Mouse (Mus musculus): ENCODE results near the gene Myo3b.
"Not testable (repeated sequence)": the region's sequence is repeated elsewhere in the genome, so short reads cannot be mapped to it uniquely, and the experiment has no call there.

The Myo3b gene

GRCm38 (mm10) chr2:70038752-70039151 is at the start of gene Myo3b:
Myo3b (plus strand) TSS chr2:70039126.
- in situ Hi-C loops (cut with MboI, MseI) = loop anchor here (10.0 kb wide), 1 partner anchor 66 kb away; no protein-coding TSS in a partner anchor

GRCm38 (mm10) chr2:69989224-69989623 is 49.7 kb upstream of the Myo3b start:
- in situ Hi-C loops (cut with MboI, MseI) = no loop called here

- in situ Hi-C loops (cut with MboI, MseI) = no loop called here
Observed at GRCm38 (mm10) chr2:69990647-69991046, 48.3 kb upstream of the Myo3b start.

GRCm38 (mm10) chr2:69994082-69994736 is 44.7 kb upstream of the Myo3b start:
- in situ Hi-C loops (cut with MboI, MseI) = not testable (repeated sequence)

GRCm38 (mm10) chr2:69994779-69995178 is 44.1 kb upstream of the Myo3b start:
- in situ Hi-C loops (cut with MboI, MseI) = no loop called here

GRCm38 (mm10) chr2:69999097-69999770 is 39.7 kb upstream of the Myo3b start:
- in situ Hi-C loops (cut with MboI, MseI) = no loop called here

- in situ Hi-C loops (cut with MboI, MseI) = loop anchor here (5.0 kb wide), 1 partner anchor 87 kb away; no protein-coding TSS in a partner anchor
Observed at GRCm38 (mm10) chr2:70000316-70000715, 38.6 kb upstream of the Myo3b start.

GRCm38 (mm10) chr2:70006492-70006891 is 32.4 kb upstream of the Myo3b start:
- in situ Hi-C loops (cut with MboI, MseI) = no loop called here

GRCm38 (mm10) chr2:70012941-70013340 is 26.0 kb upstream of the Myo3b start:
- in situ Hi-C loops (cut with MboI, MseI) = no loop called here

- in situ Hi-C loops (cut with MboI, MseI) = no loop called here
Observed at GRCm38 (mm10) chr2:70018236-70018635, 20.7 kb upstream of the Myo3b start.

- in situ Hi-C loops (cut with MboI, MseI) = no loop called here
Observed at GRCm38 (mm10) chr2:70024454-70024853, 14.5 kb upstream of the Myo3b start.

GRCm38 (mm10) chr2:70025711-70026110 is 13.2 kb upstream of the Myo3b start:
- in situ Hi-C loops (cut with MboI, MseI) = no loop called here

GRCm38 (mm10) chr2:70031472-70031871 is 7.5 kb upstream of the Myo3b start:
- in situ Hi-C loops (cut with MboI, MseI) = loop anchor here (10.0 kb wide), 1 partner anchor 73 kb away; no protein-coding TSS in a partner anchor

- in situ Hi-C loops (cut with MboI, MseI) = loop anchor here (10.0 kb wide), 1 partner anchor 70 kb away; no protein-coding TSS in a partner anchor
Observed at GRCm38 (mm10) chr2:70034895-70035294, 4.0 kb upstream of the Myo3b start.

- in situ Hi-C loops (cut with MboI, MseI) = loop anchor here (10.0 kb wide), 1 partner anchor 69 kb away; no protein-coding TSS in a partner anchor
Observed at GRCm38 (mm10) chr2:70035358-70035757, 3.6 kb upstream of the Myo3b start.

GRCm38 (mm10) chr2:70037221-70037620 is 1.7 kb upstream of the Myo3b start:
- in situ Hi-C loops (cut with MboI, MseI) = loop anchor here (10.0 kb wide), 1 partner anchor 68 kb away; no protein-coding TSS in a partner anchor

GRCm38 (mm10) chr2:70044466-70044865 is 5.5 kb downstream of the Myo3b start:
- in situ Hi-C loops (cut with MboI, MseI) = loop anchor here (10.0 kb wide), 1 partner anchor 180 kb away; no protein-coding TSS in a partner anchor

GRCm38 (mm10) chr2:70047868-70048267 is 8.9 kb downstream of the Myo3b start:
- in situ Hi-C loops (cut with MboI, MseI) = loop anchor here (10.0 kb wide), 1 partner anchor 177 kb away; no protein-coding TSS in a partner anchor

GRCm38 (mm10) chr2:70053803-70054202 is 14.9 kb downstream of the Myo3b start:
- in situ Hi-C loops (cut with MboI, MseI) = no loop called here

- in situ Hi-C loops (cut with MboI, MseI) = no loop called here
Observed at GRCm38 (mm10) chr2:70058201-70058600, 19.3 kb downstream of the Myo3b start.

GRCm38 (mm10) chr2:70060359-70061345 is 21.7 kb downstream of the Myo3b start:
- in situ Hi-C loops (cut with MboI, MseI) = no loop called here
